Mouse (Mus musculus): ENCODE measurements around the gene Sox21. TPM values are rescaled to one million over a fixed set of nuclear protein-coding genes. Genes with fewer than 3 reads are reported as not detected.

Gene Sox21
- 10 to 100 TPM in 1 of 2 experiments, 1 to 10 TPM in 1; 10.0 to 10.6 TPM for total RNA-seq (2021)
- long read RNA-seq, experiment 1, transcript Sox21-201 (1 exons, 3,799 nt): major isoform, 28 of 28 reads
- long read RNA-seq, experiment 1, partial matches to known transcripts: 0 of 28 reads
- long read RNA-seq, experiment 1, other reads (novel, unspliced or antisense): 0 of 28 reads
- long read RNA-seq, experiment 2, transcript Sox21-201 (1 exons, 3,799 nt): major isoform, 34 of 34 reads
- long read RNA-seq, experiment 2, partial matches to known transcripts: 0 of 34 reads
- long read RNA-seq, experiment 2, other reads (novel, unspliced or antisense): 0 of 34 reads

GRCm38 (mm10) chr14:118236886-118237289, at the start of gene Sox21:
Gene Sox21, minus strand, starts transcription at chr14:118237030.
- Histone ChIP-seq H3K27ac (peak within 1 kb of the TSS; percentile 28; the same call in 1 of the 2 replicates), H3K4me3 (peak within 1 kb of the TSS; percentile 40)
- peak; percentile 44 to 55 for DNase-seq (ENCODE audit: extremely low spot score in 1 of 2, low spot score in 2 of 2)
- no peak for TF ChIP-seq CTCF (IDR thresholded peaks at IDR 0.05)
- intact Hi-C loops (cut with DNase I): loop anchor here (1.0 to 5.0 kb wide), 2 partner anchors 150 to 199 kb away; no protein-coding TSS in a partner anchor

DNA sequence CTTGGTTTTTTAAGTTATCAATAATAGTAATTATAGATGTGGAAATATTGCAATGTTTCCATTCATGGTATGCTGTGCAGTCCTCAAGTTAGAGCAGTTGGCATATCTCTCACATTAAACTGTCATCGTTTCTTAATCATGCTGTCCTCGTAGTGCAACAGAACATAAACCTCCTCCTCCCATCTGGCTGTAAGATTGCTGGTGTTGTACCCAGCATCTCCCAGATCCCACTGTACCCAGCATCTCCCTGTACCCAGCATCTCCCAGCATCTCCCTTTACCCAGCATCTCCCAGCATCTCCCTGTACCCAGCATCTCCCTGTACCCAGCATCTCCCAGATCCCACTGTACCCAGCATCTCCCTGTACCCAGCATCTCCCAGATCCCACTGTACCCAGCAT, 49.3 kb upstream of the Sox21 start:
- no peak overlapping the region for H3K4me3 ChIP-seq
- TF ChIP-seq CTCF (IDR thresholded peaks at IDR 0.05): no peak
- DNase-seq (ENCODE audit: extremely low spot score in 1 of 2, low spot score in 2 of 2): no peak
- no peak overlapping the region for H3K27ac ChIP-seq
- intact Hi-C loops (cut with DNase I): no loop called here

GRCm38 (mm10) chr14:118282917-118283316, 46.1 kb upstream of the Sox21 start:
- Histone ChIP-seq H3K4me3 (no peak overlapping the region), H3K27ac (no peak overlapping the region)
- no peak for TF ChIP-seq CTCF (IDR thresholded peaks at IDR 0.05)
- no peak for DNase-seq (ENCODE audit: extremely low spot score in 1 of 2, low spot score in 2 of 2)
- intact Hi-C loops (cut with DNase I): no loop called here

DNA sequence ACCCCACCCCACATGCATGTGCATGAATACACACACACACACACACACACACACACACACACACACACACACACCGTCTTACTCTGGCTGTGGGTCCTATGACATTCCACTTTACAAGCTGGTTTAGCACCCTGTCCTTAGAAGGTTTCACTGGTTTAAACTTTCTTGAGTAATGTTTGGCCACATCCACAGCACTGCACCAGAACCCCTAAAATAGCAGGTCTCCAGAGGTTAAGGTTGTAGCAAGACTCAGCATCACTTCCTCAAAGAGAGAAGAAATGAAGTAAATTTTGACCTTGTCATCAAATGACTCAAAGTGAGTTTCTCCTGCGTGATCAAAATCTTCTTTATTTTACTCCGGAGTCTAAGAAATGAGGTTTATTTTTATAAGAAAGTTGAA, 45.4 kb upstream of the Sox21 start:
- no peak for TF ChIP-seq CTCF (IDR thresholded peaks at IDR 0.05)
- Histone ChIP-seq H3K4me3 (no peak overlapping the region), H3K27ac (no peak overlapping the region)
- intact Hi-C loops (cut with DNase I): no loop called here
- no peak for DNase-seq (ENCODE audit: extremely low spot score in 1 of 2, low spot score in 2 of 2)

DNA sequence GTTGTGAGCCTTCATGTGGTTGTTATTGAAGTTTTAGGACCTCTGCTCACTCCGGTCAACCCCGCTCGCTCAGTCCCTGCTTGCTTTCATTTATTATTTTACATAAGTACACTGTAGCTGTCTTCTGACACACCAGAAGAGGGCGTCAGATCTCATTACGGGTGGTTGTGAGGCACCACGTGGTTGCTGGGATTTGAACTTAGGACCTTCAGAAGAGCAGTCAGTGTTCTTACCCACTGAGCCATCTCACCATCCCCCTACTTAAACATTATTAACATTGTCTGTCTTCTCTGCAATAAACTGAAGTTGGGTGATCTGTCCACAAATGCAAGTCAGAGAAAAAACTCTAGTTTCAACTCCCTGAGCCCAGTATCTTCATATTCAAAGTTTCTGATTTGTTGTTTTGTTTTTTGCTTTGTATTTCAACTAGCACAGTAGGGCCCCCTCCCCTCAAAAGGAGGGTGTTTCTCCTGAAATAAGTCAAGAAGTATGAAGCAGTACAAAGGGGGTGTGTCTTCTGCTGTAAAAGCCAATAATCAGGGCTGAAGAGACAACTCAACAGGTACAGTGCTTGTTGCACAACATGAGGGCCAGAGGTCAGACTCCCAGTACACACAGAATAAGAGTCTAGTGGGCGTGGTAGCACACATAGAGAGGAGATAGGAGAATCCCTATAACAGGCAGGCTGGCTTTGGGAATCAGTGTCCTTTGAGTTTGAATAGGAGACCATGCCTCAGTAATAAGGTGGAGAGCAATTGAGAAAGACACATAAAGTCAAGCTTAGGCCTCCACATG, 41.1 kb upstream of the Sox21 start:
- no peak overlapping the region for H3K27ac ChIP-seq
- DNase-seq (ENCODE audit: extremely low spot score in 1 of 2, low spot score in 2 of 2): no peak
- TF ChIP-seq CTCF (IDR thresholded peaks at IDR 0.05): no peak
- no peak overlapping the region for H3K4me3 ChIP-seq
- intact Hi-C loops (cut with DNase I): no loop called here

DNA sequence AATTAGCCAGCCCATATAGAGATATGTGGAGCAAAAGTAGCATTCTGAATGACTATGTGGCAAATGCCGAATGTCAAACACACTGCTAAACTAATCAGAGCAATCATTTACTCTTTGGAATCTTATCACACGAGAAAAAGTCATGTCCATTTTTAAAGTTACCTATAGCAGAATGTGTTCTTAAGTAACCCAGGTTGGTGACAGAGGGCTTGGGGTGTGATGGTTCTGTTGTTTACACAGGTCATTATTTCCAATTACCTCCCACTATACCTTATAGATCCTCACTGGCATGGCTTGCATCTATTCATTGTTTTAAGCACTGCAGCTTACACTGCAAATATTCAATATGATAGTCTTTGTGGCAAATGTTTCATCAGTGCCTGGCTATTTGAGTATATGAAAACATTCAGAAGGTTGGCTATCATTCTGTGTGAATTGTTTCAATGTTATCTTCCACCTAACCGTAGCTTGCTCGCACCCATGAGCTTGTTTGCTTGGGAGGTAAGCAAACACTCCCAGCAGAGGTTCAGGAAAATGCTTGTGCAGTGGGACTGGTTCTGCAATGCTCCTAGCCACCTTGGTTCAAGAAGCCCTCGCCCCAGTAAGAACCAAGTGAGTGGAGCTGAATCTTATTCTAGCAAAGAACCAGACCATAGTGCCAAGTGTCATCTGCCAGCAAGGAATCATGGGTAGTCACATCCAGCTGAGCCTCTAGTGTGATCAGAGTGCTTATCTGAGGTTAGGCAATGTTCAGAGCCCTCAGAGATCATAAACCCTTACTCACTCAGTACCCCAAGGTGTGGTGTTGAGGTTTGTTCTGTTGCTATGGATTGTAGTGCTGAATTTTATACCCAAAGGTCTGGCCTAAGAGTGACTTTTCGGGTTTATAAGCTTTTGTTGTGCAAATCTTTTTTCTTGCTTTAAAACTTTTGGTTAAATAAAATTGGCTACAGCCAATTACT, 36.0 kb upstream of the Sox21 start:
- Histone ChIP-seq H3K4me3 (no peak overlapping the region), H3K27ac (no peak overlapping the region)
- DNase-seq (ENCODE audit: extremely low spot score in 1 of 2, low spot score in 2 of 2): no peak
- intact Hi-C loops (cut with DNase I): no loop called here
- no peak for TF ChIP-seq CTCF (IDR thresholded peaks at IDR 0.05)

- no peak for TF ChIP-seq CTCF (IDR thresholded peaks at IDR 0.05)
- Histone ChIP-seq H3K4me3 (no peak overlapping the region), H3K27ac (no peak overlapping the region)
- no peak for DNase-seq (ENCODE audit: extremely low spot score in 1 of 2, low spot score in 2 of 2)
- intact Hi-C loops (cut with DNase I): no loop called here
These were observed 32.0 kb upstream of the Sox21 start for GRCm38 (mm10) chr14:118268849-118269248.

DNA sequence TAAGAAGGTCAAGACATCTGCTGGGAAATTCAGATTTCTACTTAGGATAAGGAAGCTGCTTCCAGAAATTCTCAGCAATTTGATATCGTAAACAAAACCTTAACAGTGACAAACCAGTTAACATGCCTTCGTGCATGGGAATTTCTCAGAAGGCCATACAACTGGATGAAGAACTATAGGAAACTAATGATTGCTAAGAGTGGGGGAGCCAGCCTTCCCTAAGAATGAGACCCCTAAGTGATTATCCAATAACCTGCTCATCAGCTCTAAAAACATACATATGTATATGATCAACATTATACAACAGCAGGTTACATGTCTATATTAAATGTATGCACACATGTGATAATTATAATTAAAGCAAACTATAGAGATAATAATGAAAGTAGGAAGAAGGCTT, 29.8 kb upstream of the Sox21 start, which contains the start of gene Gm9376:
Gene Gm9376 (plus strand): TSS at position 301 of the 400 bp plus-strand sequence.
- Histone ChIP-seq H3K4me3 (no peak within 1 kb of the TSS), H3K27ac (no peak within 1 kb of the TSS)
- no peak for TF ChIP-seq CTCF (IDR thresholded peaks at IDR 0.05)
- intact Hi-C loops (cut with DNase I): no loop called here
- no peak for DNase-seq (ENCODE audit: extremely low spot score in 1 of 2, low spot score in 2 of 2)

GRCm38 (mm10) chr14:118253381-118253780, 16.6 kb upstream of the Sox21 start:
- no peak overlapping the region for H3K27ac ChIP-seq
- intact Hi-C loops (cut with DNase I): no loop called here
- TF ChIP-seq CTCF (IDR thresholded peaks at IDR 0.05): no peak
- H3K4me3 ChIP-seq: no peak overlapping the region
- DNase-seq (ENCODE audit: extremely low spot score in 1 of 2, low spot score in 2 of 2): no peak

DNA sequence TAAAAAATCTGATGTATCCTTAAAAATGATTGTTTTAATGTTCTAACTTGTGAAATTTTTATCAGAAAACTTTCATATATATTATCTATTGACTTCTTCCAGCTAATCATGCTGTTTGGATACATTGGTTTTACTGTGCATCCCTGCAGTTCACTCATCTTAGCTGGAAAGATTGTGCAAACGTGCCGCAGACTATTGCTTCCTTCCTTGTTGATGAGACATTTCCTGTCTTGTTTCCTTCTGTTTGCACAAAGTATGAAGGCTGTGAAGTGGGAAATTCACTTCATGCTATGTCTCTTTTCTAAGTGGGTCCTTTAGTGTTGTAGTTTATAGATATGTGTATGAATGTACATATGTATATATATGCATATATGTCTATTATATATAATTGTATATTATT, 4.6 kb upstream of the Sox21 start:
- no peak overlapping the region for H3K27ac ChIP-seq
- intact Hi-C loops (cut with DNase I): no loop called here
- no peak overlapping the region for H3K4me3 ChIP-seq
- no peak for DNase-seq (ENCODE audit: extremely low spot score in 1 of 2, low spot score in 2 of 2)
- no peak for TF ChIP-seq CTCF (IDR thresholded peaks at IDR 0.05)

- no peak; the same call in 1 of the 2 replicates for TF ChIP-seq CTCF (IDR thresholded peaks at IDR 0.05)
- intact Hi-C loops (cut with DNase I): loop anchor here (5.0 kb wide), 1 partner anchor 148 kb away; no protein-coding TSS in a partner anchor
- no peak for DNase-seq (ENCODE audit: extremely low spot score in 1 of 2, low spot score in 2 of 2)
- H3K27ac ChIP-seq: no peak overlapping the region
- no peak overlapping the region for H3K4me3 ChIP-seq
These were observed 2.5 kb upstream of the Sox21 start for GRCm38 (mm10) chr14:118239351-118239750.

Data from left cerebral cortex, adult 2 months (tissue).